Mouse (Mus musculus) cerebellum, adult 8-10 months (tissue): ENCODE measurements around the gene Prom1.
"Not testable (repeated sequence)": the region's sequence is repeated elsewhere in the genome, so short reads cannot be mapped to it uniquely, and the experiment has no call there.

Experiments
- DNase-seq: peaks from one replicate; pipeline ENCODE4 v3.0.0; 2022

Prom1 gene

GRCm38 (mm10) chr5:44101231-44102110 lies at the start of gene Prom1:
Gene Prom1 (minus strand): TSS chr5:44102032.
- peak; percentile 47 for DNase-seq

- no peak for DNase-seq
Observed at GRCm38 (mm10) chr5:44147732-44148131, 45.9 kb upstream of the Prom1 start.

DNA sequence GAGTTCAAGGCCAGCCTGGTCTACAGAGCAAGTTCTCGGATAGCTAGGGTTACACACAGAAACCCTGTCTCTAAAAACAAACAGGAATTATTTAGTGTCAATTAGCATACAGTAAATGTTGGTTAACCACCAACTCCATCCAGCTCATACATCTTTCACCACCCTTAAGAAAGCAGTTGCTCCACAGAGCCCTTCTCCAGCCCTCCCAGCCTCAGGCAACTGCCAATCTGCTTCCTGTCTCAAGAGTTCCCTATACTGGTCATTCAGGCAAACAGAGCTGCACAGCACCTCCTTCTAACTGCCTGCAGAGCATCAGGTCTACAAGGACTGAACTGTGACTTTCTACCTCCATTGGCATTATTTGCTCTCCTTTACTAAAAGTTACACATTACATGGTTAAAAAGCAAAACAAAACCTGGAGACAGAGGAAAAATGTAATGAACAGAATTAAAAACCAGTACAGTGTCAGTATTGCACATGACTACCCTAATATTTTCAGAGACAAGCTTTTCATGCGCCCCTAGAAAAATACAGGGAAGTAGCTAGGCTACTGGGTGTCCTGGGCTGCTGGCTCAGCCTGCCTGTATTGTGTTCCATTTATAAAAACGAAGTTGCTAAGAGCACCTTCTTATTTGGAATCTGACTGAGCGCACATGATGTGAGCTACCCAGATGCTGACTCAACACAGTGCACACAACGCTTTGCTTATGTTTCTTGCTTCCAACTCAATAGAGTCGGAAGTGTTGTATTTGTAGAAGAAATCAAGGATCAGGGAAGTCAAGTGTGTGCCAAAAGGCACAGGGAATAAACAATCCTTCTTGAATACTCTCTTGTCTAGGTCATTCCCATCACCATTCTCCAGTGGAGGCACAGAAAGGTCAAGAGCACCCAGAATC lies 44.9 kb upstream of the Prom1 start:
- DNase-seq: no peak

- DNase-seq: no peak
Observed at GRCm38 (mm10) chr5:44143467-44144235, 41.8 kb upstream of the Prom1 start.

GRCm38 (mm10) chr5:44127487-44127886 lies 25.7 kb upstream of the Prom1 start:
- no peak for DNase-seq

DNA sequence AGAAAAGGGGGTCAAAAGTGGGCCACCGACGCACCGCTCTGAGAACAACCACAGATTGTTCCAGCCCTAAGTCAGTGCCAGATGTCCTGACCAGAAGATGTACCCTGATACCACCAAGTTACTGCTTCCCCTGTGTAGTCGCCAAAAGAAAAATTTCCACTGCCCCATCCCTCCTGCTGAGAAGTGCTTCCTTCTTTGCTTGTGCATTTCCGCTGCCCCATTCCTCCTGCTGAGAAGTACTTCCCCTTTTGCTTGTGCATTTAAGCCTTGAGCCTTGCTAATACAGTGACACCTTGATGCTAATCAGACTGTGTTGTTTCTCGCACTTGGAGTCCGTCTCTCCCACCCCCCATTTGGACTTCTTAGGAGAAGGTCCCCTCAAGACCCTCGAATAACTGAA lies 24.7 kb upstream of the Prom1 start:
- not testable (repeated sequence) for DNase-seq

DNA sequence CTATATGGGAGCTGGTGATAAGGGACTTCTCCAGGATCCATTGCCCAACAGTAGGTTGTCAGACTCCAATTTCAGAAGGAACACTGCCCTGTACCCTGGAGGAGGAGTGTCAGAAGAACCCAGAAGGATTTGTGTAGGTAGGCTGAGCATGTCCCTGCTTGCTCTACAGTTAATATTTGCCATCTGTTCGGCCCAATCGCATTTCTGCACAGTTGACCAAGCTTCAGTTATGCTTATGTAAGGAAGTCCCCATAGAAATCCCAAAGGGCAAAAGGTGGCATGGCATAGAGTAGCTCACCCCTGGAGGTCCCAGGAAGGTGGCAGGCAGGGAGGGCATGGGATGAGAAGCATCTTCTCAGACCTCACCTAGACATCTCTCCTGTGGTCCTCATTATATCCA lies 19.6 kb upstream of the Prom1 start:
- DNase-seq: peak; percentile 52

DNA sequence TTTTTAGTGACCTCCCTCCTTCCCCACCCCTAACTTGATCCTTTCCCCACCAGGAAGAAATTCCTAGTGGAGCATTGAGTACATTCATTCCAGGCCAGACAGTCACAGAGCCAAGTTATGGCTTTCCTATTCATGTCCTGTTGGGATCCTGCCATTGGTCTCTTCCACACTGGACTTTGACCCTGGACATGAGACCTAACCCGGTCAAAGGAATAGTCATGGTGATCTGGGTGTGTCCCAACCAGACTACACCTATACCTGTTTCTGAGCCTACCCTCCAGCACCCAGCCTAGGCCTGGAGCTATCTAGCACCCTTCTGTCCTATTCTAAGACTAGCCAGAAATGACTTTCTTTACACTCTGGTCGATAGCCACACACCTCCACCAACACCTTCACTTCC lies 11.3 kb upstream of the Prom1 start:
- DNase-seq: no peak

- DNase-seq: no peak
Observed at GRCm38 (mm10) chr5:44109121-44109520, 7.3 kb upstream of the Prom1 start.

DNA sequence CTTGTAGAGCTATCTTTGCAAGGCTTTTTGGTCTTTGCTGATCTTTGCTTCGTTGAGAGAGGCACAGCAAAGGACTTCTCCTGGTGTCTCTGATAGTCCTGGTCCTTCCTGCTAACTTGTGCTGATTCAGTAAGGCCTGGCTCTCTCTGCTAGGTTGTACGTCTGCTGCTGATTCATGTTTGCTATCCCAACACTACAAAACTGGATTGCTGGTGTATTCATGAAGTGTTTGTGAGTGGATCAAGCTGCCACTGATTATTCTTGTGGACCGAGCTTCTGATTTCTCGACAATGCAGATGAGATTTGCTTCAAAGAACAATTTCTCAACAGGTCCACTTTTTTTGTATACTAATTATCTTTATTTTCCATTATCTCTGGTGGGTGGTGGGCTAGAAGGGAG lies 6.3 kb upstream of the Prom1 start:
- DNase-seq: no peak

DNA sequence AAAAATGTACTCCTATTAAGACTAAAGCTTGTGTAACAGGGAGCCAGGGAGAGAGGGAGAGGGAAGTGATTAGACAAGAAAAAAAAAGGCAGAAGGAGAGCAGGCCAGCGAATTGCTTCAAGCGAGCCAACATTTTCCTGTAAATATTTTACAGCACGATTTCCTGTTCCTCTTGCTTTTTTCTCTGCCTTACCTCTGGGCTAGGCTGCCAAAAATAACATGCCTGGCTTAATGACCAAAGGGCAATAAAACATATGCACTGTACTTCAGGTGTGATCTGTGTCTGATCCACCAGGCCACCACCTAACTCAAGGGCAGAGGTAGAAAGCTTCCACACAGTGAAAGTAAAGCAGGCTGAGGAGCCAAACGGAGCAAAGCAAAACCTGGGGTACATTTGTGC lies 3.4 kb upstream of the Prom1 start:
- DNase-seq: no peak

- DNase-seq: no peak
Observed at GRCm38 (mm10) chr5:44104686-44105085, 2.9 kb upstream of the Prom1 start.

- DNase-seq: no peak
Observed at GRCm38 (mm10) chr5:44104120-44104519, 2.3 kb upstream of the Prom1 start.

- no peak for DNase-seq
Observed at GRCm38 (mm10) chr5:44103121-44103520, 1.3 kb upstream of the Prom1 start.

- peak; percentile 83 for DNase-seq
Observed at GRCm38 (mm10) chr5:44100544-44101230, 1.1 kb downstream of the Prom1 start.

- no peak for DNase-seq
Observed at GRCm38 (mm10) chr5:44100187-44100543, 1.7 kb downstream of the Prom1 start.

DNA sequence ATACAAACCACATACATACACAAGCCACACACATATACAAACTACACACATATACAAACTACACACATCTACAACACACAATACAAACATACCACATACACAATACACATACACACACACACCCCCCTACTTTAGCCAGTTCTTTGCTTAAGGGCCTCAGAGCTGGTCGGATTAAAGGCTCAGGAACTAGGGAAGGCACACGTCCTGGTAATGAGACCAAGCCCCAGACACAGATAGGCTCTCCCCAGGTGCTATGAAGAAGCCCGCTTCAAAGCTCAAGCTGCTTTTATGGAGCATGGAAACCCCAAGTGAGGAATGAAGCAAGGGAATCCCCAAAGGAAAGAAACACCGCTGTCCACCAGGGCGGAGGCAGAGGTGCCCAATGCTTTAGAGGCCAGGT lies 4.8 kb downstream of the Prom1 start:
- no peak for DNase-seq

DNA sequence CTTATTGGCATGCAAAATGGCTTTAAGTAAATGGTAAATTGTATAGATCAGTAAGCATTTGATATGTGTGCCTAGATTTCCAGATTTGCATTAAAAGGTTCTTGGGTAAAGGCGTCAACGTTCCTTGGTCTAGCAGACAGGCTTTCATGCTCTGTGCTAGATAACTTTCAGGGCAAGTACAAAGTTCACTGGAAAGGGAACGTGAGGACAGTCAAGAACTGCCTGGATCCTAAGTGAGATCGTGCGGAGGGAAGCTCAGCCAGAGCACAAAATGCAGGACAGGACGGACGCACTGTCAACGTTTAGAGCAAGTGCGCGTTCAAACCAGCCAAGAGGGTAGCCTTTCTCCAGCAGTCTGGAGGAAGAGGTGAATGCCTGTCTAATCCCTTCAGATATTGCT lies 5.7 kb downstream of the Prom1 start:
- no peak for DNase-seq

- DNase-seq: no peak
Observed at GRCm38 (mm10) chr5:44095697-44096096, 6.1 kb downstream of the Prom1 start.

DNA sequence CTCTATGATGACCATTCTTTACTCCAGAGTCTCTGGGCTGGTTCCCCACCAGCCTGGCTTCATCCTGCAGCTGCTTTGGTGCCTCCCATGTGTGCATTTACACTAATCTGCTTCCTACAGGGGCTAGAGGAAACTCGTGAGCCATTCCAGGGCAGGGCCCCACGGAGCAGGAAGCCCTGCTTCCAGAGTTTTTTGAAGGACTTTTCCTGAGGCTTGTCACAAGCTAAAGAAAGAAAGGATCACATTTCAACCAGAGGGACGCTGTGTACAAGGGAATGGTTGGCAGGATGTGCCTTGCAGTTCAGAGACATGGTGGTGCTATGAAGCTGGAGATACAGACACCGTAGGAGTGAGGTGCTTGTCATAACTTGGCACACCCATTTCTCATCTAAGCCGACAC lies 14.8 kb downstream of the Prom1 start:
- DNase-seq: no peak

GRCm38 (mm10) chr5:44085871-44086270 lies 16.0 kb downstream of the Prom1 start:
- peak; percentile 45 for DNase-seq

- no peak for DNase-seq
Observed at GRCm38 (mm10) chr5:44081108-44081507, 20.7 kb downstream of the Prom1 start.
